Mouse (Mus musculus): ENCODE results near the gene S1pr4. TPM values are rescaled to one million over a fixed set of nuclear protein-coding genes. Genes with fewer than 3 reads are reported as not detected.

The S1pr4 gene
- polyA plus RNA-seq, 1 experiment from 2014 or later = 3.6 TPM

DNA sequence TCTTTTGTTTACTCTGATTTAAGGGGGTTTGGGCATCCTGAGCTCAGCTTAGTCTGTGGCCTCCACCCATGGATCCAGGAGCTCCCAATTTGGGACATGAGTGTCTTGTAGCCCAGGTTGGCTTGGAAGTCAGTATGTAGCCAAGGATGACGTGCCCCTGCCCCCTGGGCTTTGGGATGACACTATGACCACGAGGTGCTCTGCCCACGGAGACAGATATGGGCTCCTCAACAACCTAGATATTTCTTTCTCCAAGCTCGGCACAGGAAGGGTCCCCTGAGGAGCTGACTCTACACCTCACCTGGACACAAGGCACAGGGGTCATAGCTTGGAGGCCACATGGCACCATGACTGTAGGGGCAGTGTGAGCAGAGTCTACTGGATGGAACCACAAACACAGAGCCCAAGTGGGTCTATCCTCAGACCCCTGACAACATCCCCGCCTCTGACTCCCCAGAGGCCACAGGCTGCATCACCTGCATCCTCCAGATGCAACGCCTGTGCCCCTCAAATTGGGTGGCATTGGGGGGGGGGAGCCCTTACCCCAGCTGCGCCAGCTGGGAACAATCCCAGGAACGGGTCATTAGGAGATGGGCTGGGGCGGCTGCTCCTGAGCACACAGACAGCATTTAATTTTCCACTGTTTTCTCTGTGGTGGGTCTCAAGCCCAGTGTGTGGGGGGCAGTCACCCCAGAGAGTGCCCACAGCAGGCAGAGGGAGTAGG is 49.1 kb downstream of the S1pr4 start:
- Histone ChIP-seq H3K27ac (no peak overlapping the region), H3K27me3 (peaks cover 56% of the 10 kb centered on the region), H3K4me2 (no peak overlapping the region), H3K4me3 (no peak overlapping the region), H3K9me3 (no peaks in the 10 kb centered on the region), H3K36me3 (no peaks in the 10 kb centered on the region), H3K4me1 (peaks cover 5% of the 10 kb centered on the region; the same call in 1 of the 2 replicates), H3K9ac (no peak overlapping the region)
- no peak for ATAC-seq (ENCODE audit: borderline replicate concordance, extremely low read depth, low FRiP score, low TSS enrichment)
- 48% methylated on average over 9 of the region's 9 CpGs for WGBS

DNA sequence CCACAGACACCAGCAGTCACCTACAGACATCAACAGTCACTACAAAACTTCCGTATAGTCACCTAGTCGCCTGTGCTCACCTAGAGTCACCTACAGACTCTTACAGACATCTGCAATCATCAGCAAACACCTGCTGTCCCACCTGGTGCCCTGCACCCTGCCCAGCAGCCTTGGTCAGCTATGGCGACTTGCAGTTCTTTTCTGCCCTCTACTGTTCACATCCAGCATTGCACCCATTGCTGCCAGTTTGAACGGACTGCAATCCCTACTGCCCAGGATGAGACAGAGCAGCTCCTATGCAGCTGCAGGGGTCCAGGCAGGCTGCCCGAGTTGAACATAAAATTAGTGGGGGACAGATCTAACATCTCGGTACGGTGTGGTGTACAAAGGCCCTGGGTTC is 49.8 kb downstream of the S1pr4 start:
- under 1% methylated on average over 7 of the region's 7 CpGs for WGBS
- H3K4me3 ChIP-seq = no peak overlapping the region
- peaks cover 49% of the 10 kb centered on the region for H3K27me3 ChIP-seq
- ATAC-seq (ENCODE audit: borderline replicate concordance, extremely low read depth, low FRiP score, low TSS enrichment) = no peak
- no peak overlapping the region for H3K4me2 ChIP-seq
- peaks cover 5% of the 10 kb centered on the region; the same call in 1 of the 2 replicates for H3K4me1 ChIP-seq
- H3K36me3 ChIP-seq = no peaks in the 10 kb centered on the region
- H3K9ac ChIP-seq = no peak overlapping the region
- H3K27ac ChIP-seq = no peak overlapping the region
- no peaks in the 10 kb centered on the region for H3K9me3 ChIP-seq

Small RNA genes lying within 50 kb of the gene (microRNA-seq; reads per million reads assigned to microRNA genes)
- gene Gm25595 = not detected

Other genes starting within 250 kb of the S1pr4 start
- gene Matk, start 247.2 kb downstream of the S1pr4 start, polyA plus RNA-seq (2015; fragmentation: Nextera tagmentation; extraction: Ambion mirVana) = 2.7 and 3.9 TPM in 2 replicates
- 208 and 225 TPM in 2 replicates for gene Mrpl54, start 233.2 kb downstream of the S1pr4 start, polyA plus RNA-seq (2015; fragmentation: Nextera tagmentation; extraction: Ambion mirVana)
- 60.7 and 66.5 TPM in 2 replicates for gene Apba3, start 233.2 kb downstream of the S1pr4 start, polyA plus RNA-seq (2015; fragmentation: Nextera tagmentation; extraction: Ambion mirVana)
- gene Tjp3, start 208.6 kb downstream of the S1pr4 start, polyA plus RNA-seq (2015; fragmentation: Nextera tagmentation; extraction: Ambion mirVana) = 26.4 and 28.8 TPM in 2 replicates
- gene Pip5k1c, start 207.2 kb downstream of the S1pr4 start, polyA plus RNA-seq (2015; fragmentation: Nextera tagmentation; extraction: Ambion mirVana) = 45.4 and 47.0 TPM in 2 replicates
- gene Cactin, start 179.0 kb downstream of the S1pr4 start, polyA plus RNA-seq (2015; fragmentation: Nextera tagmentation; extraction: Ambion mirVana) = 48.4 and 49.9 TPM in 2 replicates
- 17.8 and 18.3 TPM in 2 replicates for gene Tbxa2r, start 171.4 kb downstream of the S1pr4 start, polyA plus RNA-seq (2015; fragmentation: Nextera tagmentation; extraction: Ambion mirVana)
- gene Gipc3, start 156.9 kb downstream of the S1pr4 start, polyA plus RNA-seq (2015; fragmentation: Nextera tagmentation; extraction: Ambion mirVana) = 0.07 and 0.10 TPM in 2 replicates
- gene Hmg20b, start 149.7 kb downstream of the S1pr4 start, polyA plus RNA-seq (2015; fragmentation: Nextera tagmentation; extraction: Ambion mirVana) = 91.2 and 92.5 TPM in 2 replicates
- 17.6 and 20.4 TPM in 2 replicates for gene Mfsd12, start 142.6 kb downstream of the S1pr4 start, polyA plus RNA-seq (2015; fragmentation: Nextera tagmentation; extraction: Ambion mirVana)
- gene 4930404N11Rik, start 134.3 kb downstream of the S1pr4 start, polyA plus RNA-seq (2015; fragmentation: Nextera tagmentation; extraction: Ambion mirVana) = 2.0 and 3.0 TPM in 2 replicates
- gene Fzr1, start 121.6 kb downstream of the S1pr4 start, polyA plus RNA-seq (2015; fragmentation: Nextera tagmentation; extraction: Ambion mirVana) = 110 and 115 TPM in 2 replicates
- 75.9 and 79.8 TPM in 2 replicates for gene Dohh, start 115.7 kb downstream of the S1pr4 start, polyA plus RNA-seq (2015; fragmentation: Nextera tagmentation; extraction: Ambion mirVana)
- 1.6 and 2.7 TPM in 2 replicates for gene Gm48551, start 115.7 kb downstream of the S1pr4 start, polyA plus RNA-seq (2015; fragmentation: Nextera tagmentation; extraction: Ambion mirVana)
- 0.45 and 2.3 TPM in 2 replicates for gene Gm48552, start 111.1 kb downstream of the S1pr4 start, polyA plus RNA-seq (2015; fragmentation: Nextera tagmentation; extraction: Ambion mirVana)
- gene Smim24, start 107.1 kb downstream of the S1pr4 start, polyA plus RNA-seq (2015; fragmentation: Nextera tagmentation; extraction: Ambion mirVana) = 4.4 TPM in 2 replicates
- gene Nfic, start 44.5 kb downstream of the S1pr4 start, polyA plus RNA-seq (2015; fragmentation: Nextera tagmentation; extraction: Ambion mirVana) = 86.0 and 87.2 TPM in 2 replicates
- 0.34 and 0.42 TPM in 2 replicates for gene Celf5, start 17.4 kb downstream of the S1pr4 start, polyA plus RNA-seq (2015; fragmentation: Nextera tagmentation; extraction: Ambion mirVana)
- 81.8 and 82.8 TPM in 2 replicates for gene Ncln, start 3.7 kb downstream of the S1pr4 start, polyA plus RNA-seq (2015; fragmentation: Nextera tagmentation; extraction: Ambion mirVana)
- 1.7 and 1.8 TPM in 2 replicates for gene Gna15, start 24.1 kb upstream of the S1pr4 start, polyA plus RNA-seq (2015; fragmentation: Nextera tagmentation; extraction: Ambion mirVana)
- 72.7 and 74.2 TPM in 2 replicates for gene Gna11, start 45.1 kb upstream of the S1pr4 start, polyA plus RNA-seq (2015; fragmentation: Nextera tagmentation; extraction: Ambion mirVana)
- gene Aes, start 59.4 kb upstream of the S1pr4 start, polyA plus RNA-seq (2015; fragmentation: Nextera tagmentation; extraction: Ambion mirVana) = 662 and 670 TPM in 2 replicates
- 39.3 and 49.7 TPM in 2 replicates for gene Tle2, start 74.4 kb upstream of the S1pr4 start, polyA plus RNA-seq (2015; fragmentation: Nextera tagmentation; extraction: Ambion mirVana)
- 28.1 and 29.3 TPM in 2 replicates for gene Tle6, start 100.9 kb upstream of the S1pr4 start, polyA plus RNA-seq (2015; fragmentation: Nextera tagmentation; extraction: Ambion mirVana)
- gene BC025920, start 106.1 kb upstream of the S1pr4 start, polyA plus RNA-seq (2015; fragmentation: Nextera tagmentation; extraction: Ambion mirVana) = 0.66 and 0.78 TPM in 2 replicates
- 41.1 TPM in 2 replicates for gene Sirt6, start 127.7 kb upstream of the S1pr4 start, polyA plus RNA-seq (2015; fragmentation: Nextera tagmentation; extraction: Ambion mirVana)
- gene Ankrd24, start 128.4 kb upstream of the S1pr4 start, polyA plus RNA-seq (2015; fragmentation: Nextera tagmentation; extraction: Ambion mirVana) = 8.6 and 9.8 TPM in 2 replicates
- gene Gm10778, start 148.9 kb upstream of the S1pr4 start, polyA plus RNA-seq (2015; fragmentation: Nextera tagmentation; extraction: Ambion mirVana) = 4.3 and 4.7 TPM in 2 replicates
- gene Zfp433, start 204.7 kb upstream of the S1pr4 start, polyA plus RNA-seq (2015; fragmentation: Nextera tagmentation; extraction: Ambion mirVana) = 17.7 and 18.0 TPM in 2 replicates

Data from lung, embryonic 15.5 days (tissue).